Mouse (Mus musculus): ENCODE measurements around the gene Pla2g4a.

- TF ChIP-seq GATA1 (IDR thresholded peaks at IDR 0.05; ENCODE audit: low read length) (no peak), TAL1 (IDR thresholded peaks at IDR 0.05; ENCODE audit: low read length) (no peak)
Observed at GRCm38 (mm10) chr1:149833876-149834275, 127.2 kb downstream of the Pla2g4a start.
